Mouse (Mus musculus) testis, adult 2 months (tissue): ENCODE data around the gene Zcwpw1.
"Not testable (repeated sequence)": the region's sequence is repeated elsewhere in the genome, so short reads cannot be mapped to it uniquely, and the experiment has no call there.

Experiments
- CTCF ChIP-seq: fragments of 200-500 bp; IDR thresholded peaks from 2 replicates; pipeline ENCODE4 v1.5.1; 2012; ENCODE audit warnings: low read depth, mild to moderate bottlenecking, inconsistent platforms, low read length, moderate library complexity; ENCODE audit not compliant: control insufficient read depth, insufficient read depth, insufficient replicate concordance
- POLR2A ChIP-seq: fragments of 200-500 bp; IDR thresholded peaks from 2 replicates; pipeline ENCODE4 v1.6.1; 2012; ENCODE audit warnings: low read depth, mild to moderate bottlenecking, inconsistent platforms, low read length, moderate library complexity; ENCODE audit not compliant: control insufficient read depth

- not testable (repeated sequence) for TF ChIP-seq POLR2A, CTCF
Measured at GRCm38 (mm10) chr5:137868600-137868999, 81.0 kb downstream of the Zcwpw1 start.
